Mouse (Mus musculus): ENCODE data around the gene Atp2a3.

Atp2a3 gene

GRCm38 (mm10) chr11:72961072-72961980 lies at the start of gene Atp2a3:
Gene Atp2a3 (plus strand): TSS chr11:72961169.
- peak; percentile 78 to 85 for DNase-seq

GRCm38 (mm10) chr11:72917299-72917996 lies 43.5 kb upstream of the Atp2a3 start:
- no peak for DNase-seq

DNA sequence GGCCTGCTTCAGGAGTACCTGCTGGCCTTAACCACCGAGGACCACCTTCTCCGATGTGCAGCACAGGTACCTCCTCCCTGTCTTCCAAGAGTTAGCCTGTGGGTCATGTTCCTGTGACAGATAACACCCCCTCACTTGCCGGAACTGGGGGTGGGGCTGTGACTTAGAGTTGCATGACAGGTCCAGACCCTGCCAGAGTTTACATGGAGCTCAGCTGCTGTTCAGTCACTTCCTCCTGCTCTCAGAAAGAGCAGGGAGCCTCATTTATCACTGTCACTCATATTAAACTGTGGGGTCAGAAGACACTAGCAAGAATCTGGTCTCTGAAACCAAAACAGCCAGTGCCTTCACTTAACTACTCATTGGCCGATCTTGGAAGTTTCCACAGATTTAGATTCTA lies 37.9 kb upstream of the Atp2a3 start:
- DNase-seq: no peak

DNA sequence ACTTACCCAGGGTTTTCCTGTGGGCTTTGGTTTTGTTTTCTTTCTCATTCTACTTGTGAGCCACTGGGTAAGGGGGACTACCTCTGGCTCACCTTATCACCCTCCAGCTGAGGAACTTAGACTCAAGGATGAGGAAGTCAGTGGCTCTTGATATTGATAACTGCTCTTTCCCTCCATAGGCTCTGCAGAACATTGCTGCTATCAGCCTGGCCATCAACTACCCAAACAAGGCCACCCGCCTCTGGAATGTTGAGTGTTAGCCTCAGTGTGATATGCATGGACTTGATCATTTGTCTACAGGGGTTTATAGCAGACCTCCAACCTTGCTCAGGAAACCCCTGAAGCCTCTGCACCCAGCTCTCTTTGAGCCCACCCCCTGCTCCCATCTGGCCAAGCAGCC lies 36.5 kb upstream of the Atp2a3 start:
- DNase-seq: no peak

- DNase-seq: no peak
Measured at GRCm38 (mm10) chr11:72925067-72925466, 35.9 kb upstream of the Atp2a3 start.

DNA sequence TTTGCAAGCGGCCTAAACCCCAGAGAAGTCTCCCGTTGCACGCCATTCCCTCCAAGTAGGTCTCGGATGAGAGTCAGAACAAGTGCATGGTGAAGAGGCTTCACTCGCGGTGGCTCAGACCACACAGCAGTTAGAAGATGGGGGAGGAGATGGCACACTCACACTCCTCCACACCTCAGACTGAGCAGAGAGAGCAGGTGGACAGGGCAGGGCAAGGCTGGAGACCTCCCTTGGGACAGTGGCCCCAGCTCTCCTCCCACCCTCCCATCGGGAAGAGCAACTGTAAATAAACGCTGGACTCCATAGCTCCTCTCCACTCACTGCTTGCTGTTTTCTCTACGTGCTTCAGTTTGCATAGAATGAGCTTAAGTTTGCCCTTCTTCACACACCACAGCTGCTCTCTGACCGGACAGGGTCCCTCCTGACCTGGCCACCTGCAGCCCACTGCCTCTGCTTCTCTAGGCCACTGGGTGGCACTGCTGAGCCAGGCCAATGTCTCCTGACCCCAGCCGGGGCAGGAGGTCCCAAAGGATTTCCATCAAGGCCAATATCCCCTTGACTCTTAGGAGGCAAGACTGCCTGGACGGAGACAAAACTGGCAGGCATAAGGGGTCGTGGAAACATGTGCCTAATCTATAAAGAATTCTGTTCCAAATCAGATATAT lies 34.6 kb upstream of the Atp2a3 start:
- DNase-seq: peak; percentile 44 to 71

GRCm38 (mm10) chr11:72928516-72928915 lies 32.5 kb upstream of the Atp2a3 start:
- DNase-seq: no peak

- no peak for DNase-seq
Measured at GRCm38 (mm10) chr11:72940208-72941143, 20.5 kb upstream of the Atp2a3 start.

DNA sequence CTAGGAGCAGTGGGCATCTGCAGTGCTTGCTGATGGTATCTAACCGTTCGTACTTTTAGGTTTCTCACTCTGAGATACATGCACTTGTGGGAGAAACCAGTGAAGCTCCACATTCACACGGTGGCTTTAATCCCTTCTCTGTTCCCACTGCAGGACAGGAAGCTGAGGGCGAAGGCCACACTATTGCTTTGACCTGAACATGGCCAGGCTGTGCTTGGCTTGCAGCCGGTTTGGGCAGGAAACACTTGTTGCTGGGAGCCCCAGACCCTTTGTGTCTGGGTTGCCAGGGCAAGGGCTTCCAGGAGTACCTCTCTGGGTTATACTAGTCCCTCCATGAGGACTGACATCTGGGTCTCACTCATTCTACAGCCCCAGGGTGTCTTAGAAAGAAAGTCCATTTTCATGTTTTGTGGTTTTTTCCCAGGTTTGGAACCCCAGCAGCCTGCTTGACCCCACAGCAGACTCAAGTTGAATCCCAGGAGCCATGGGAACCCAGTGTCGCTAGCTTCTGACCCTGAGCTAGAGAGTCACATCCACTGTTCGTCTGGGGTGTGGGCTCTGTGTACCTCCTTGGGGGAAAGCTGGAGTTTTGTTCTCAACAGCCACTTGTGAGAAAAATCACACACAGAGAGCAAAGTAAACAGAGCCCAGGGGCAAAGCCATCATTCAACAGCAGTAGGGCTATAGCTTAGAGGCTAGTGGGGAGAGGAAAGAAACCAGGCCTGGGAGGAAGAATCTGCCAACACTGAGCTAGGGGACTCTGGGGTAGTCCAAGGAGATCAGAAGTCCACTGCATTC lies 15.8 kb upstream of the Atp2a3 start:
- no peak for DNase-seq

GRCm38 (mm10) chr11:72945875-72946559 lies 15.0 kb upstream of the Atp2a3 start:
- DNase-seq: no peak

GRCm38 (mm10) chr11:72946560-72947119 lies 14.3 kb upstream of the Atp2a3 start:
- DNase-seq: no peak

DNA sequence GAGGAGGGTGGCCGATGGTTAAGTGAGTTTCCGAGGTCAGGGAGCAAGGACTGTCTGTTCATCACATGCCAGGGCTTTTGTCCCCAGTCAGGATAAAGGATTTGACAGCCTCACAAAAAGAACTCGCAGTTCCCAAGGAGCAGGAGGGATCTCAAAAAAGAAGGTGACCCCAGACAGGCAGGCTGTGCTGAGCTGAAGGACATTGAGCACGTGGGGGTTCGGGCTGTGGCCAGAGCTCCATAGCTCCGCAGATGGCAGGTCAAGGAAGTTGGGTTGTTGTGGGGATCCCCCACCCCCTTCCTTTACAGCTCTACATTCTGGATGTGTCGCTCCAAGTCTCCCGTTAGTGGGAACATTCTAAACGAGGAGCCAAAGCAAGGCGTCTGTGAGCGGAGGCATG lies 13.1 kb upstream of the Atp2a3 start:
- DNase-seq: no peak

- DNase-seq: no peak
Measured at GRCm38 (mm10) chr11:72948254-72948653, 12.7 kb upstream of the Atp2a3 start.

GRCm38 (mm10) chr11:72951137-72952000 lies 9.6 kb upstream of the Atp2a3 start:
- DNase-seq: no peak

DNA sequence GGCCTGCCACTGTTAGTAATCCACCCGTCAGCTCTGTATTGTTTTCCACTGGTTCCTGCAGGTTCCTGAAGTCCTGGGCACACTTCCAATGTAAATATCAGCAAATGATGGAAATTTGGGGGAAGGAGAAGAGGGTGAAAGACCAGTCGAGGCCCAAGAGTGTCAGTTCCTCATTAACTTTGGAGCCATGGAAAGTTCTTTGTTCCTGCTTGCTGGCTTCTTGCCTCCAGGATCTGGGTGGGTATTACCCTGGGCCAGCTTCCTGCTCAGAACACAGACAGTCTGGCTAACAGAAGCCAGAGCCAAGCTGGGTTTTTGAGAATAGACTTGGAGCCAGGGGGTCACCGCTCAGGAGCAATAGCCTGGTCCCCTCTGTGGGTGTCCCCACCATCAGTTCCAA lies 8.7 kb upstream of the Atp2a3 start:
- no peak for DNase-seq

DNA sequence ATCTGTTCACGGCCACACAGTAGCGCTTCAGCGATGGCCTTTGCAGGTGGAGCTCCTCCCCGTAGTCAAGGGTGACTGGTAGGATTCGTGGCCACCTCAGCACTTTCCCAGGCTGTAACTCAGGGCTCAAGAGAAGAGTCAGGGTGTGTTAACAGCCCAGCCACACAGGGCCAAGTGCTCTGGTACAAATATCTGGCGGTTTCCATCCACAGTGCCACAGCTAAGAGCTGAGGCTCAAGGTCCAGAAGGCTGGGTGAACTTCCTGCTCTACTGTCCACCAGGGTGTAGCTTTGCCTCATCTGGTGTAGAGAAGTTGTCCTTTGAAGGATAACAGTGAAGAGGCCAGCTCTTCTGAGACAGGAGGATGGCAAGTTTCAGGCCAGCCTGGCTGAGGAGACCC lies 8.3 kb upstream of the Atp2a3 start:
- no peak for DNase-seq

GRCm38 (mm10) chr11:72953116-72953439 lies 7.9 kb upstream of the Atp2a3 start:
- DNase-seq: no peak

DNA sequence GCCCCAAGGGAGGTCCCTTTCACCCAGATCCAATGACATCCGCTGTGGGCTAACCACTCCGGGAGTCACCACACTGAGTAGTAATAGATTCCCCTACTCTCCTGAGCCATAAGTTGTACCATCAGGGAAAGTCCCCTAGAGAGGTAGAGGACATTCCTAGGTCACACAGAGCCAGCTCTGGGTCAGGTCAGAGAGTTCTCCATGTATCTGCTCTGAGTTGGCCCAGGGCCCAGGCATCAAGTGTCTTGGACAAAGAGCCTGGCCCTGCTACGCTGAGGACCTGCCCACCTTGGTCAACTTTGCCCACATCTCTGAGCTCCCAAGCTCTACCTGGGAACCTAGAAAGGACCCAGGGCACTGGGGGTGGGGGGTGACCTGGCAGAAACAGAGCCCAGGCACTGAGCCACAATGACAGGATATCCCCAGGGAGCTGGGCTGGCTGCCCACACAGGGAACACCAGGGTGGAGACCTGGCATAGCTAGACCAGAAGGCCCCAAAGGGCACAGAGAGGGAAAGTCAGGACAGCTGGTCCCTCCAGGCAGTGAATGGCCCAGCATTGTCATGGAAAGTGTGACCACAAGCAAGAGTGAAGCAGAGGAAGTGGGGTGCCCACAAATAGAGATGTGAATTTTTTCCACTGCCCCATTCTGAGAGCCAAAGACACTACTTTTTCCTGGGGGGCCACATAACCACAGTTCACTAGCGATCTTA lies 7.4 kb upstream of the Atp2a3 start:
- peak; percentile 31 to 43 for DNase-seq

- DNase-seq: no peak
Measured at GRCm38 (mm10) chr11:72954216-72954615, 6.8 kb upstream of the Atp2a3 start.

Data from spleen, adult 18-20 months (tissue).